Mouse (Mus musculus): ENCODE data around the gene Skiv2l. TPM values are rescaled to one million over a fixed set of nuclear protein-coding genes. Genes with fewer than 3 reads are reported as not detected.

The Skiv2l gene
- total RNA-seq, 2 experiments from 2014 or later = 62.2 to 63.9 TPM

Small RNA genes within 50 kb of the gene (microRNA-seq; reads per million reads assigned to microRNA genes)
- gene Mir6970 (0.21 to 1.2 reads per million in 2 experiments), gene Mir6971 (2.5 to 3.7 reads per million in 2 experiments), gene Mir6972 (0 reads per million in 2 experiments)

Other genes with a start within 250 kb of the Skiv2l start
- 10 to 100 TPM; 74.2 to 75.9 TPM for gene Rnf5, start 246.5 kb downstream of the Skiv2l start, total RNA-seq (2021)
- gene Agpat1, start 245.9 kb downstream of the Skiv2l start, total RNA-seq (2021) = 100 to 1,000 TPM; 165 to 169 TPM
- gene Egfl8, start 234.2 kb downstream of the Skiv2l start, total RNA-seq (2021) = 1 to 10 TPM; 3.2 to 3.4 TPM
- 10 to 100 TPM; 43.6 to 47.2 TPM for gene Ppt2, start 221.7 kb downstream of the Skiv2l start, total RNA-seq (2021)
- 100 to 1,000 TPM; 131 to 147 TPM for gene Prrt1, start 220.7 kb downstream of the Skiv2l start, total RNA-seq (2021)
- 10 to 100 TPM; 11.4 to 14.3 TPM for gene Fkbpl, start 205.4 kb downstream of the Skiv2l start, total RNA-seq (2021)
- 10 to 100 TPM; 60.1 to 63.2 TPM for gene Atf6b, start 203.1 kb downstream of the Skiv2l start, total RNA-seq (2021)
- 1 to 10 TPM; 1.6 to 1.9 TPM for gene Tnxb, start 179.7 kb downstream of the Skiv2l start, total RNA-seq (2021)
- 10 to 100 TPM; 29.6 to 32.7 TPM for gene C4b, start 106.3 kb downstream of the Skiv2l start, total RNA-seq (2021)
- gene Cyp21a1, start 45.6 kb downstream of the Skiv2l start, total RNA-seq (2021) = not detected
- gene Stk19, start 13.3 kb downstream of the Skiv2l start, total RNA-seq (2021) = 10 to 100 TPM; 49.7 to 53.0 TPM
- 10 to 100 TPM; 32.1 to 37.8 TPM for gene Dxo, start 13.2 kb downstream of the Skiv2l start, total RNA-seq (2021)
- gene Nelfe, start 181 bp upstream of the Skiv2l start, total RNA-seq (2021) = 10 to 100 TPM; 33.8 to 39.7 TPM
- under 1 TPM; 0.16 to 0.26 TPM for gene Cfb, start 12.3 kb upstream of the Skiv2l start, total RNA-seq (2021)
- gene Zbtb12, start 29.3 kb upstream of the Skiv2l start, total RNA-seq (2021) = 1 to 10 TPM; 7.4 to 7.8 TPM
- not detected for gene Gm20547, start 31.8 kb upstream of the Skiv2l start, total RNA-seq (2021)
- gene C2, start 48.1 kb upstream of the Skiv2l start, total RNA-seq (2021) = 1 to 10 TPM; 2.7 to 3.4 TPM
- gene Ehmt2, start 48.3 kb upstream of the Skiv2l start, total RNA-seq (2021) = 100 to 1,000 TPM; 168 to 175 TPM
- gene Slc44a4, start 64.3 kb upstream of the Skiv2l start, total RNA-seq (2021) = under 1 TPM; 0.30 to 0.45 TPM
- 10 to 100 TPM; 46.2 to 48.4 TPM for gene Neu1, start 81.0 kb upstream of the Skiv2l start, total RNA-seq (2021)
- 10 to 100 TPM; 21.5 to 31.4 TPM for gene Hspa1b, start 109.0 kb upstream of the Skiv2l start, total RNA-seq (2021)
- under 1 TPM in 1 of 2 experiments, not detected in 1; 0.72 TPM for gene Gm20481, start 119.7 kb upstream of the Skiv2l start, total RNA-seq (2021)
- gene Hspa1a, start 121.9 kb upstream of the Skiv2l start, total RNA-seq (2021) = 10 to 100 TPM; 22.1 to 23.4 TPM
- gene Hspa1l, start 122.5 kb upstream of the Skiv2l start, total RNA-seq (2021) = under 1 TPM; 0.44 to 0.61 TPM
- 10 to 100 TPM; 13.9 to 15.5 TPM for gene Lsm2, start 131.7 kb upstream of the Skiv2l start, total RNA-seq (2021)
- gene Vars, start 150.8 kb upstream of the Skiv2l start, total RNA-seq (2021) = 10 to 100 TPM; 39.6 to 44.0 TPM
- under 1 TPM; 0.61 to 0.77 TPM for gene Vwa7, start 166.4 kb upstream of the Skiv2l start, total RNA-seq (2021)
- not detected for gene Sapcd1, start 177.8 kb upstream of the Skiv2l start, total RNA-seq (2021)
- under 1 TPM; 0.65 to 0.68 TPM for gene Msh5, start 196.5 kb upstream of the Skiv2l start, total RNA-seq (2021)
- gene Clic1, start 199.8 kb upstream of the Skiv2l start, total RNA-seq (2021) = 10 to 100 TPM in 1 of 2 experiments, 1 to 10 TPM in 1; 9.1 to 10.2 TPM
- 10 to 100 TPM in 1 of 2 experiments, 1 to 10 TPM in 1; 9.9 to 11.6 TPM for gene Ddah2, start 208.8 kb upstream of the Skiv2l start, total RNA-seq (2021)
- gene Ly6g6c, start 215.2 kb upstream of the Skiv2l start, total RNA-seq (2021) = not detected
- not detected for gene Mpig6b, start 216.0 kb upstream of the Skiv2l start, total RNA-seq (2021)
- 1 to 10 TPM; 2.3 to 6.2 TPM for gene Ly6g6e, start 226.7 kb upstream of the Skiv2l start, total RNA-seq (2021)
- gene Ly6g6d, start 227.9 kb upstream of the Skiv2l start, total RNA-seq (2021) = 1 to 10 TPM in 1 of 2 experiments, under 1 TPM in 1; 0.70 to 1.0 TPM
- gene Ly6g6f, start 235.4 kb upstream of the Skiv2l start, total RNA-seq (2021) = under 1 TPM; 0.33 to 0.40 TPM
- 100 to 1,000 TPM; 115 to 120 TPM for gene Abhd16a, start 239.1 kb upstream of the Skiv2l start, total RNA-seq (2021)